Mouse (Mus musculus): ENCODE results near the gene Serpinf2.
A peak's percentile ranks its signal among the peaks of the same experiment; 100 is the strongest.

Serpinf2 gene

DNA sequence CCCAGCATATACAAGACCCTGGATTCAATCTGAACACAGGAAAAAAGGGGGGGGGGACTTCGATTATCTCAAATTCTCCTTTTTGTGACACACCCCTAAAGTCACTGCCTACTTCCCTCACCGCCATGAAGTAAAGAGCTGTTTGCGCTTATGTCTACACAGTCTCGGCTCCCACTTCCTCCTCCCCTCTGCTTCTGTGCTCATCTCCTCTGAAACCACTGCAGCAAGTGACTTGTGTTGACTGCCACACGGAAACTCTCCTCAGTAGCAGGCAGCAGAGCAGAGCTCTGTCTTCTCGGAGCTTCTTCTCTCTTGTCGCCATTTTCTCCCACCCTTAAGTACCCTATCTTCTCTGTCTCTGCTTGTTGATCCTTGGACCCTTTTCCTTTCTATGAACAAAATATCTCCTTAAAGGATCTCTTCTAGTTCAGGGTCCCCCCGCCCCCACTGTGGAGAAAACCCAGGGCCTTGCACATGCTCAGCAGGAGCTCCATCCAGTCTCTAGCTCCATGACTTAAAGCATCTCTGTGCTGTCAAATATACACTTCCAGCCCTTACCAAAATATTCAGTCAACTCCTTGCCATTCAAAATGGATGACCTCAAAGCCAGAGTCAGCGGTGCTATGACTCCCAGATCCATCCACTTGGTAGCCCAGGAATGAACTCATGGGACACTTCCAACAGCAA is 10.2 kb downstream of the Serpinf2 start:
- no peak for DNase-seq (ENCODE audit: low read depth, low spot score)

- DNase-seq (ENCODE audit: low read depth, low spot score) = no peak
These were observed 14.9 kb downstream of the Serpinf2 start for GRCm38 (mm10) chr11:75424459-75424858.

DNA sequence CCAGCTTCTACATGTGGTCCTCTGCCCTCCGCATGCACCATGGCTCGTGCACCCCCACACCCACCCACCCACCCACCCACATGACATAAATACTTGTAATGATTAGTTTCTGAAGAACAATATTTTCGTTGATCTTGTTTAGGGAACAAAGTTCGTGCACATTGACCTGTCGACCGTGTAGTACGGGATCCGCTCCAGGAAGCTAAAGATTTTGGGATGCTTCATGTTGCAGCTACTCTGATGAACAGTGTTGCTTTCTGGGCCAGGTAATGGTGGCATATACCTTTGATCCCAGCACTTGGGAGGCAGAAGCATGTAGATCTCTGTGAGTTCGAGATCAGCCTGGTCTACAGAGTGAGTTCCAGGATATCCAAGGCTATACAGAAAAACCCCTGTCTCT is 15.4 kb downstream of the Serpinf2 start:
- DNase-seq (ENCODE audit: low read depth, low spot score) = no peak

DNA sequence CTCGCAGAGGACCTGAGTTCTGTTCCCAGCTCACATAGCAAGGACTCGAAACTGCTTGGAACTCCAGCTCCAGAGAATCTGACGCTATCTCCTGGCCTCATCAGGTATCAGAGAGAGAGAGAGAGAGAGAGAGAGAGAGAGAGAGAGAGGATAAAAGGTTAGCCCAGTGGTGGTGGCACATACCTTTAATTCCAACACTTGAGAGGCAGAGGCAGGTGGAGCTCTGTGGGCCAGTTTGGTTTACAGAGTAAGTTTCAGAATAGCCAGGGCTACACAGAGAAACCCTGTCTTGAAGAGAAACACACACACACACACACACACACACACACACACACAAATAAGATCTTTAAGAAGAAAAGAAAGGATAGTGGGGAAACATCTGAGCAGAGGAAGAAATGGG is 16.3 kb downstream of the Serpinf2 start:
- no peak for DNase-seq (ENCODE audit: low read depth, low spot score)

- peak; percentile 54 for DNase-seq (ENCODE audit: low read depth, low spot score)
These were observed 17.2 kb downstream of the Serpinf2 start, which contains the start of gene Serpinf1 for GRCm38 (mm10) chr11:75422013-75422792. Gene Serpinf1, minus strand, starts transcription at chr11:75422701.

DNA sequence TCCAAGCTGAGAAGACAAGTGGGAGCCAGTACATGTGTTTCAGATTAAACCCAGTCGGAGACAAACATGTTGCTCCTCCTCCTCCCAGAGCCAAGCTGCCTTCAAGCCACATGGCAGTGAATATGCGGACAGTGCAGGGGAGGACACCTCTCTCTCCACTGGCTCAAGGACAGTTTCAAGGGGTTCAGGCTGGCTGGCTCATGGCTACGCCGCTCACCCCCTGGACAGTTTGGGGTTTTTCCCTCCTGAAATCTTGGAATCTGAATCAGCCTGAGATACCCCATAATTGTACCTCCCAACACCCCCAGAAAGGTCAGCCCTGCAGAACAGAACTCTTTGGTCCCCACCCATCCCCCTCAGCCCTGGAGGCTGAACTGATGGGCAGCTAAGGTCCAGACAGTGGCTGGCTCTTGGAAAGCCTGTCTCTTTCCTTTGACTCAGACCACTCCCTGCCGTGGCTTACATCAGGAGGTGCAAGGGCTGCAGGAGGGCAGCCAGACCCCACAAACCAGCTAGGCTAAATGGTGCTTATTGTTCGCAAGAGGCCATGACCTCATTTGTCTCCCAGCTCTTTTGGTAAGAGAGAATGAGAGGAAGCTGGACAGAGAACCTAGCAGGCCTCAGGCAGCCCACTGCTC is 17.9 kb downstream of the Serpinf2 start:
- peak; percentile 44 for DNase-seq (ENCODE audit: low read depth, low spot score)

DNA sequence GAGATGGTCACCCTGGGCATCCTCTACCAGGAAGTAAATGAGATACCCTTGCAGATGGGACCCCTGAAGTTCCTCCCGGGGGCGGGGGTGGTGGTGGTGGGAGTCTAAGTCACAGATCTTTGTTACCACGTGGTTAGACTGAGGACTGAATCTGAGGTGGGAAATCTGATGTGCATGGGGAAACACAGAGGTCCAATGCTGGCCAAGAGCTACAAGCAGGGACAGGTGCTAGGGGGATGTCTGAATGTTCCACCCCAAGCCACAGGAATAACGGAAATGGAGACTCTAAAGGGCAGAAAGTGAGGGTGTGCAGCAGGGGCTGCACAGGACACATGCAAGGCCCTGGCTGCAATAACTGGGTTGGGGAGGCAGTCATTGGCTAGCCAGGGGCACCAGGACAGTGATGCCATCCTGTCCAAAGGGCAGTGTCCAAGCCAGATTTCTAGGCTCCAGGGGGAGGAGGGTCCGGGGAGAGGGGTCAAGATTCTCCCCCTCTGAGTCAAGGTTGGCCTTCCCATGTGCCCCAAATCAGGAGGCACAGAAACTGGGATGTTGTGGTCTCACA is 18.5 kb downstream of the Serpinf2 start:
- DNase-seq (ENCODE audit: low read depth, low spot score) = no peak

DNA sequence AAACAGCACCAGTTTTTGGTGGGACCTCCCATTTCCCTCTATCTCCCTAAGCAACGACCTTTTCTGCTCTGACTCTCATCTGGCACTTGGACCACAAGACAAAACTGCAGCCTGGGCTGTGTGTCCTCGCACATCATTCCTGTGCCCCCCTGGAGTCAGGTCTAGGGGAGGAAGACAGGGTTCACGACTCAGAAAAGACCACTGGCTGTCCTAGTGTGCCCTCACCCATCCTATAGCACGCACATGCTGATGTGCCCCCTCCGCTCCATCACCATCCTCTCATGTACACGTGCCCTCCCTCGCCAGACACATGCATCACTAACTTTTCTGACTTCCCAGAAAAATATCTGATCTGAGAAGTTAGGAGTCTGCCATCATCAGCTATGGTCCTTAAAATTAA is 19.4 kb downstream of the Serpinf2 start:
- DNase-seq (ENCODE audit: low read depth, low spot score) = no peak

DNA sequence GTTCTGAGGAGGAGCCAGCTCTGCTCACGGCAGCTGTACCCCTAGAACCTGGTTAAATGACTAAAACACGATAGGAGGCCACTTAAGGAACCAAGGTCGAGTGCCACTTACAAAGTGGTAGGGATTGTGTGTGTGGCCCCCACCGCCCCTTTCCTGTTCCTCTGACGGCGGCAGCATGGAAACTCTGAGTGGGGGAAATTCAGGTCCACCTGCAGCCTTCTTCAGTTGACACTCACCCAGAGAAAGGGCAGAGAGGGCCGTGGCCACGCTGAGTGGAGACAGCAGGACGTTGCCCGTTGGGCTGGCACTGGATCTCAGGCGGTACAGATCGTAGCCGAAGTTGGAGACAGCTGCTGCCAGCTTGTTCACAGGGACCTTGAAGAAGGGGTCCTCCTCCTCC is 23.4 kb downstream of the Serpinf2 start:
- no peak for DNase-seq (ENCODE audit: low read depth, low spot score)

GRCm38 (mm10) chr11:75415096-75415495 is 24.3 kb downstream of the Serpinf2 start:
- no peak for DNase-seq (ENCODE audit: low read depth, low spot score)

- no peak for DNase-seq (ENCODE audit: low read depth, low spot score)
These were observed 28.8 kb downstream of the Serpinf2 start for GRCm38 (mm10) chr11:75410591-75410990.

DNA sequence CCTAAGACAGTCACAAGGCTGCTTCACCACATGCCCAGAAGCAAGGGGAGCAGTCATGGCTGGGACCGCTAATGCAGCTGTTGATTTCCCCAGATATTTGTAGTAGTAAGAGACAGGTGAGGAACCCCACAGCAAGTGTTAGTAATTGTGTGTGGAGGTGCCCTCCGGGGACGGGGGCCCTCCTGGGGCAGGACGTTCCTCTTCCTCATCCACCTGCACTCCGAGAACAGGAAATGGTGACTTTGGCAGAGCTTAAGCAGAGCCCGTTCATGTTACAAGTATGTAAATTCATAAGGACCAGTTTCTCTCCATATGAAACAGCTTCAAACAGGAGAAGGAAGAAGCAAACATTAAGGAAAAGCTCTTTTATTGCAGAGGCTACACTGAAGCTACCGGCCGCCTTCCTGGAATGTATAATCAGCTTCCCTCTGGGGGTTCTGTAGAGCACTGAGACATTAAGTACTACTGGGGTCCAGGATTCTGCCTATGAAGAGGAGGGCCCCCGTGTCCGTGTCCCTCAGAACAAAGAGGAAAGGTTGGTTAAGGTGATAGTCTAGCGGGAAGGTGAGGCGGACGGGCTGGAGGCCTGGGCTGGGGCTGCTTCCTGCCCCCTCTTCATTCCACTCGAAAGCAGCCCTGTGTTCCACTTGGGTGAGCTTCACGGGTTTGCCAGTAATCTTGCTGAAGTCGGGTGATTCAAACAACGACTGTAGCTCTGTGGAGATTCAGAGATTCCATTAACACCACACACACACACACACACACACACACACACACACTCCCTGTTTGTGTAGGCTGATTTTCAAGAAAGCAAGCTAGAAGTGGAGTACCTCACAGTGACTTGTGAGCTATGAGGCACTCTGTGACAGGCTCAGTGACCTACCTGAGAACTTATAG is 29.5 kb downstream of the Serpinf2 start:
- no peak for DNase-seq (ENCODE audit: low read depth, low spot score)

GRCm38 (mm10) chr11:75406865-75407264 is 32.5 kb downstream of the Serpinf2 start:
- DNase-seq (ENCODE audit: low read depth, low spot score) = peak; percentile 47

DNA sequence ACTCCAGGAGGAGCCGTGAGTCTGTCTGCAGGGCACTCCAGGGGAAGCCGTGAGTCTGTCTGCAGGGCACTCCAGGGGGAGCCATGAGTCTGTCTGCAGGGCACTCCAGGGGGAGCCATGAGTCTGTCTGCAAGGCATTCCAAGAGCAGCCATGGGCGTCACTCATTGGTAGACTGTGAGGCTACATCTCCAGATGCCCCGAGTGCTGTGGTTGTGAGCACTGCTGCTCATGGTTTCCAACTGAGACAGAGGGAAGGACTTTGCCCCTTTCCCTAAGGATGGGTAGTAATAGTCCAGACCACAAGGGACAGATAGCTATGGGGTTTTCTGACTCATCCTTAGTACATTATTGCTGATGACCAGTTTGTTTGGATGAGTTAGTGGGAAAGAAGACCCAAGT is 33.3 kb downstream of the Serpinf2 start:
- no peak for DNase-seq (ENCODE audit: low read depth, low spot score)

- DNase-seq (ENCODE audit: low read depth, low spot score) = no peak
These were observed 34.6 kb downstream of the Serpinf2 start for GRCm38 (mm10) chr11:75404801-75405200.

- no peak for DNase-seq (ENCODE audit: low read depth, low spot score)
These were observed 35.9 kb downstream of the Serpinf2 start for GRCm38 (mm10) chr11:75403301-75404052.

DNA sequence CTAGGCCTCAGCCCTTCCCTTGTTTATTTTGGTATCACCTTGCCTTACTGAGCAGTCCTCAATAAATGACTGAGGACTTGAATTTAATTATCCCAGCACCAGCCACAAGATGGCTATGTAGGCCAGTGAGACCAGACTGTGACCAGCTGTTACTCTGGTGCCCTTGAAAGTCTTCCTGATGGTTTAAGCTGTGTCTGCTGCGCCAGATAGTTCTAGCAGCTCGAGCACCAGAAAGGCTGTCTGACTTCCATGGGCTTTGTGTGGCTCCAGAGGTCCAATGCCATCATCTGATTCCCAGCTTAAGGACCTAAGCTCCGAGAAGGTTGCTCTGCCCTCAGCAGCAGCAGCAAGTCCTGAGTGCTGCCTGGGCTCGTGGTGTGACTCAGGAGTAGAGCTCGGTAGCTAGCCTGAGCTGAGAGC is 37.1 kb downstream of the Serpinf2 start:
- peak; percentile 51 for DNase-seq (ENCODE audit: low read depth, low spot score)

- DNase-seq (ENCODE audit: low read depth, low spot score) = no peak
These were observed 39.3 kb downstream of the Serpinf2 start for GRCm38 (mm10) chr11:75400099-75400498.

- DNase-seq (ENCODE audit: low read depth, low spot score) = no peak
These were observed 40.0 kb downstream of the Serpinf2 start for GRCm38 (mm10) chr11:75399411-75399841.

DNA sequence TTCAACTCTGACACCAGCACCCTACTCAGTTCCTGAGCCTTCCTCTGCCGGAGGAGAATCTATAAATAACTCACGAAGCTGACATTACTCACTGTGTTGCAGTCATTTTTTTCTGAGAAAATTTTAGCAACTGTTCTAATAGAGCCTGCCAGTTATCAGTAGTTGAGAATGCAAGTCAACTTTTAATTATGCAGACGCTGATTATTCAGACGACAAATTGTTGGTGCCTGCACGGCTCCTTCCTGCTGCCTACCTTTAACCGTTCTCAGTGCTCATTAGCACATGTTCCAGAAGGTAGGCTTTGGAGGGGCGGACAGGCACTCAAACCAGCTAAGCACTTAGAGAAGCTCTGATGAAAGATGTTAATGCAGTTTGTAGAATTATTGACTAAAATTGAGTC is 41.9 kb downstream of the Serpinf2 start:
- no peak for DNase-seq (ENCODE audit: low read depth, low spot score)
